Mouse (Mus musculus) heart, embryonic 13.5 days (tissue): Measurements from ENCODE around the gene Cdk5rap2. TPM values are rescaled to one million over a fixed set of nuclear protein-coding genes. Genes with fewer than 3 reads are reported as not detected.

Experiments used
- ATAC-seq: fragments of 200-750 bp; cut with Nextera tagmentation; 2 replicates; pipeline ENCODE4 v1.8.0; 2017; ENCODE audit warnings: moderate TSS enrichment; ENCODE audit not compliant: insufficient number of reproducible peaks, low FRiP score, low TSS enrichment; ENCODE audit errors: extremely low read depth
- H3K27ac ChIP-seq: fragments of 300-500 bp; sonication (generic); replicated peaks from 2 replicates; pipeline ENCODE4 v1.5.1; 2015; ENCODE audit warnings: moderate library complexity, mild to moderate bottlenecking, inconsistent platforms
- H3K27me3 ChIP-seq: fragments of 300-500 bp; sonication (generic); replicated peaks from 2 replicates; pipeline ENCODE4 v1.6.1; 2015; ENCODE audit warnings: mild to moderate bottlenecking, inconsistent platforms
- H3K36me3 ChIP-seq: fragments of 300-500 bp; sonication (generic); 2 replicates; pipeline ENCODE4 v1.6.1; 2015; ENCODE audit warnings: mild to moderate bottlenecking, inconsistent platforms
- H3K4me1 ChIP-seq: fragments of 300-500 bp; sonication (generic); 2 replicates; pipeline ENCODE4 v1.6.1; 2015; ENCODE audit warnings: inconsistent platforms
- H3K4me2 ChIP-seq: fragments of 300-500 bp; sonication (generic); 2 replicates; pipeline ENCODE4 v1.6.1; 2015; ENCODE audit warnings: inconsistent platforms, mild to moderate bottlenecking, moderate library complexity
- H3K4me3 ChIP-seq: fragments of 300-500 bp; sonication (generic); 2 replicates; pipeline ENCODE4 v1.5.1; 2015; ENCODE audit warnings: moderate library complexity, mild to moderate bottlenecking, inconsistent platforms
- H3K9ac ChIP-seq: fragments of 300-500 bp; sonication (generic); 2 replicates; pipeline ENCODE4 v1.6.1; 2015; ENCODE audit warnings: inconsistent platforms, mild to moderate bottlenecking, moderate library complexity
- H3K9me3 ChIP-seq: fragments of 300-500 bp; sonication (generic); 2 replicates; pipeline ENCODE4 v1.6.1; 2016; ENCODE audit warnings: inconsistent platforms
- whole genome bisulfite sequencing: fragments of 180-500 bp; shearing (Covaris S2); methylation state at CpG from one replicate; pipeline ENCODE4 v1.1.7; 2015; ENCODE audit warnings: mixed read lengths; 5-methylcytosine and 5-hydroxymethylcytosine counted together
- polyA plus RNA-seq: library from polyadenylated mRNA; unstranded; fragments of >200 nt; fragmentation: Nextera tagmentation; extraction: Ambion mirVana; gene quantifications from 2 replicates; pipeline ENCODE4 v1.2.1, GENCODE M21; 2015

Cdk5rap2 gene
- polyA plus RNA-seq, 1 experiment from 2014 or later: 8.7 TPM

- Histone ChIP-seq H3K4me1 (0 out of 2 replicates have a peak, but pooled peaks cover 4% of the 10 kb centered on the region), H3K4me3 (no peak overlapping the region), H3K9me3 (no peaks in the 10 kb centered on the region), H3K27ac (no peak overlapping the region), H3K27me3 (no peaks in the 10 kb centered on the region), H3K4me2 (no peak overlapping the region), H3K9ac (no peak overlapping the region), H3K36me3 (peaks cover 59% of the 10 kb centered on the region)
- ATAC-seq: no peak
- WGBS: 63% methylated on average over 2 of the region's 2 CpGs
Observed at GRCm38 (mm10) chr4:70228350-70228749, 181.9 kb downstream of the Cdk5rap2 start.

GRCm38 (mm10) chr4:70227667-70228066 lies 182.6 kb downstream of the Cdk5rap2 start:
- H3K4me2 ChIP-seq: no peak overlapping the region
- H3K4me3 ChIP-seq: no peak overlapping the region
- peaks cover 66% of the 10 kb centered on the region for H3K36me3 ChIP-seq
- no peak overlapping the region for H3K27ac ChIP-seq
- H3K9ac ChIP-seq: no peak overlapping the region
- H3K27me3 ChIP-seq: no peaks in the 10 kb centered on the region
- ATAC-seq: no peak
- WGBS: 66% methylated on average over 3 of the region's 3 CpGs
- H3K4me1 ChIP-seq: 0 out of 2 replicates have a peak, but pooled peaks cover 4% of the 10 kb centered on the region
- H3K9me3 ChIP-seq: no peaks in the 10 kb centered on the region

DNA sequence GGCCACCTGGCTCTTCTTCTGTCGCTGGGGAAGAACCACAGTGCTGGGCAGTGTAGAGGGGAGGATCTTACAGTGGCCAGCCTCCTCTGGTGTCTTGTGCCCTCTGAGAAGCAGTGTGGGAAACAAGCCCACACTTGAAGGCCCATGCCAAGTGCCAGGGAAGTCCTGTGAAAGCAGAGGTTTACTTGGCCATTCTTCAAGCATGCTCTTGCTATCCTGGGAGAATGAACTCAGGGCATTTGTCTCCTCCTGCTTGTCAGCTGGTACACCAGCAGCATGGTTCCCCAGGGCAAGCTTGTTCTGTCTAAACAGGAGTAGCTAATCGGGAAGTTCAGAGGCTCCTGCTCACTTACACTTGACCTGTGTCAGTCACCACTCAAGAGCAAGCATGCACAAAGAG lies 185.7 kb downstream of the Cdk5rap2 start:
- Histone ChIP-seq H3K36me3 (peaks cover 71% of the 10 kb centered on the region), H3K9me3 (no peaks in the 10 kb centered on the region), H3K9ac (no peak overlapping the region), H3K4me2 (no peak overlapping the region), H3K27me3 (no peaks in the 10 kb centered on the region), H3K4me3 (no peak overlapping the region), H3K4me1 (peaks cover 26% of the 10 kb centered on the region), H3K27ac (no peak overlapping the region)
- 72% methylated on average over 2 of the region's 2 CpGs for WGBS
- ATAC-seq: no peak

DNA sequence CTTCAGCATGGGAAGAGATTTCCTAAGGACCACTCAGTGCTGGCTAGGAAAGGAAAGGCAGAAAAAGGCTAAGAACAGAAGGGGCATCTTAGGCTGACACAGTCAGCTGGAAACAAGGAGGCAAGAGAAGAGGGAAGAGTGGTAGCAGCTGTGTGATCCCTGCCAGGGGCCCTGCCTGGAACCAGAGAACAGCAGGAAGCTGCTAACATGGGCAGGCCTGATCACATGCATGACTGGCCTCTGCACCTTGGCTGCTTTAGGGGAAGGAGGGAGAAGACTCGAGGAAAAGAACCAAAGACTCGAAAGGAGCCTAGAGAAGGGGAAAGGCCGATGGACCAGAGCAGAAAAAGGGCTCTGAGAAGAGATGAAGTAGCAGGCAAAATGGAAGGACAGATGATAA lies 188.4 kb downstream of the Cdk5rap2 start:
- 65% methylated on average over 3 of the region's 3 CpGs for WGBS
- peaks cover 23% of the 10 kb centered on the region for H3K4me1 ChIP-seq
- H3K4me3 ChIP-seq: no peak overlapping the region
- H3K27me3 ChIP-seq: no peaks in the 10 kb centered on the region
- H3K9ac ChIP-seq: no peak overlapping the region
- H3K36me3 ChIP-seq: peaks cover 73% of the 10 kb centered on the region
- no peak for ATAC-seq
- no peaks in the 10 kb centered on the region for H3K9me3 ChIP-seq
- no peak overlapping the region for H3K4me2 ChIP-seq
- peak overlapping the region; percentile 24; the same call in 1 of the 2 replicates for H3K27ac ChIP-seq

GRCm38 (mm10) chr4:70221370-70221769 lies 188.9 kb downstream of the Cdk5rap2 start:
- H3K4me2 ChIP-seq: no peak overlapping the region
- no peak overlapping the region for H3K9ac ChIP-seq
- H3K4me1 ChIP-seq: peaks cover 23% of the 10 kb centered on the region
- no peak overlapping the region for H3K4me3 ChIP-seq
- H3K27me3 ChIP-seq: no peaks in the 10 kb centered on the region
- H3K36me3 ChIP-seq: peaks cover 68% of the 10 kb centered on the region
- H3K9me3 ChIP-seq: no peaks in the 10 kb centered on the region
- no peak for ATAC-seq
- WGBS: 64% methylated on average over 1 of the region's 1 CpGs
- H3K27ac ChIP-seq: peak overlapping the region; percentile 24; the same call in 1 of the 2 replicates

GRCm38 (mm10) chr4:70220277-70221180 lies 189.7 kb downstream of the Cdk5rap2 start:
- H3K4me2 ChIP-seq: no peak overlapping the region
- H3K27ac ChIP-seq: peak overlapping the region; percentile 20; the same call in 1 of the 2 replicates
- H3K4me3 ChIP-seq: no peak overlapping the region
- no peaks in the 10 kb centered on the region for H3K9me3 ChIP-seq
- ATAC-seq: peak; percentile 17; the same call in 1 of the 2 replicates
- no peaks in the 10 kb centered on the region for H3K27me3 ChIP-seq
- H3K4me1 ChIP-seq: peaks cover 24% of the 10 kb centered on the region
- no peak overlapping the region for H3K9ac ChIP-seq
- peaks cover 60% of the 10 kb centered on the region for H3K36me3 ChIP-seq
- 63% methylated on average over 10 of the region's 10 CpGs for WGBS

DNA sequence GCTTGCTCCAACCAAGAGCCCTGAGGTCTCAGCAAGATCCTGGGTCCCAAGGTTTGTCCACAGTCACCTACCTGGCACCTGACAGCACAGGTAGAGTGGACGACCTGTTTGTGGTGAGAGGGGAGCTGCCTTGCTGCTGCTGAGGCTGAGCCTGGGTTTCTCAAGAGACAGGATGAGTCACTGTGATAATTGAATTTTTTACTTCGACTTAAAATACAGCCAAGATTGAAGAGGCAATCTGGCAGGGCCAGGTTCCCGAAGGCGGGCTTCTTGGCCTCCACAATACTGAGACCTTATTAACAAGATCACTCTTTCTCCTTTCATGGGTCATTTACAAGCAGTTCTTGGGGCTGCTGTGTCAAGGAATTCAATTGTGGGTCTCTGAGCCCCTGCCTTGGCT lies 190.5 kb downstream of the Cdk5rap2 start:
- H3K4me1 ChIP-seq: peaks cover 31% of the 10 kb centered on the region
- WGBS: 76% methylated on average over 4 of the region's 4 CpGs
- H3K27ac ChIP-seq: peak overlapping the region; percentile 20; the same call in 1 of the 2 replicates
- ATAC-seq: no peak
- H3K4me2 ChIP-seq: no peak overlapping the region
- H3K4me3 ChIP-seq: no peak overlapping the region
- H3K9ac ChIP-seq: no peak overlapping the region
- no peaks in the 10 kb centered on the region for H3K27me3 ChIP-seq
- H3K9me3 ChIP-seq: no peaks in the 10 kb centered on the region
- peaks cover 56% of the 10 kb centered on the region for H3K36me3 ChIP-seq

DNA sequence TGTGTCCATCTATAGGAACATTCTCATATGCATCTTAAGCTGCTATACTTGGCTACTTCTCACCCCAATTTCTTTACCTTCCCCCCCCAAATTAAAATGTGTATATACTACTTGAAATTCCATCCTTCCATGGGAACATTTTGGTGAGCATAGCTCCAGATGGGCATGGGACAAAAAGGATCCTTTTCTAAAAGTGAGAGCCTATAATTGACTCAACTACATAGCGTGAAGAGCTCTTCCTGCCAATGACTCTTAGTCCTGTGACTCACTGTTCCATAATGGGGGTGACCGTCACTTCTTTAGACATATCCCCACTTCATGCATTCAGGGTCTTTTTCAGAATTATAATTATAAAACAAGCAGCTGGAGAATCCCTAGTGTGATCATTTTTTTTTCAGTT lies 224.3 kb downstream of the Cdk5rap2 start:
- H3K4me2 ChIP-seq: no peak overlapping the region
- WGBS: 80% methylated on average over 2 of the region's 2 CpGs
- no peak for ATAC-seq
- no peak overlapping the region for H3K4me3 ChIP-seq
- no peak overlapping the region for H3K9ac ChIP-seq
- no peaks in the 10 kb centered on the region for H3K27me3 ChIP-seq
- no peaks in the 10 kb centered on the region for H3K36me3 ChIP-seq
- no peaks in the 10 kb centered on the region for H3K9me3 ChIP-seq
- no peak overlapping the region for H3K27ac ChIP-seq
- no peaks in the 10 kb centered on the region for H3K4me1 ChIP-seq

Other genes with a start within 250 kb of the Cdk5rap2 start
- gene Megf9, start 124.6 kb upstream of the Cdk5rap2 start, polyA plus RNA-seq: 3.9 and 4.0 TPM in 2 replicates